Mouse (Mus musculus) cerebellum, adult 2 months (tissue): ENCODE measurements around the gene D030056L22Rik.

Experiments used
- CTCF ChIP-seq: fragments of 200-500 bp; IDR thresholded peaks from 2 replicates; pipeline ENCODE4 v1.5.1; 2011; ENCODE audit warnings: low read depth, mild to moderate bottlenecking, control low read depth, low read length, moderate library complexity, borderline replicate concordance; ENCODE audit not compliant: insufficient read depth
- POLR2A ChIP-seq: fragments of 200-500 bp; IDR thresholded peaks from 2 replicates; pipeline ENCODE4 v1.6.1; 2011; ENCODE audit warnings: low read length, control low read depth, borderline replicate concordance; ENCODE audit not compliant: insufficient read depth

DNA sequence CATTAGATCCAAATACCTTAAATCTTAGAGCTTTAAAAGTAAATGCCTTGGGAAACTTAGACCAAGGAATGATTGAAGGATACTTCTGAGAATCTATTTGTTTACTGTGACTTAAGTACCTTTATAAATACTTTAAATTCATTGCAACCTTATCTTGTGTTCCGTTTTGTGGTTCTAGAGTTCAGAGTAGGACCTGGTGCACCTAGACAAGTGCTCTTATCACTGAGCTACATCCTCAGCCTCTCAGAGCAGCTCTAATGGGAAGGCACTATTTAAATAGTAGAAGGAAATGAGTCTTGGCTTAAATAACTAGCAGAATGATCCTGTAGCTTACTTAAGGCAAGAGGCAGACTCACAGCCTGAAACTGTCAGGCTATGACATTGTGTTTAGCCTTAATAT is 17.4 kb upstream of the D030056L22Rik start:
- no peak for TF ChIP-seq CTCF
- TF ChIP-seq POLR2A: no peak
